Mouse (Mus musculus): ENCODE measurements around the gene Olfr1256. TPM values are rescaled to one million over a fixed set of nuclear protein-coding genes. Genes with fewer than 3 reads are reported as not detected.

The Olfr1256 gene
- not detected for total RNA-seq (2023)

GRCm38 (mm10) chr2:89841455-89841854 lies at the start of gene Olfr1256:
Gene Olfr1256, minus strand, starts transcription at chr2:89841555.

GRCm38 (mm10) chr2:89878137-89878536 lies 36.8 kb upstream of the Olfr1256 start, which contains the start of gene Olfr1257:
Gene Olfr1257, plus strand, starts transcription at chr2:89878437.

GRCm38 (mm10) chr2:89848105-89848504 lies 6.8 kb upstream of the Olfr1256 start, which contains the start of gene Olfr48:
Gene Olfr48, minus strand, starts transcription at chr2:89848205.

GRCm38 (mm10) chr2:89811751-89812150 lies 29.6 kb downstream of the Olfr1256 start, which contains the start of gene Olfr1255:
Gene Olfr1255, plus strand, starts transcription at chr2:89812051.

GRCm38 (mm10) chr2:89793519-89793918 lies 47.8 kb downstream of the Olfr1256 start, which contains the start of gene Olfr1254:
Gene Olfr1254, minus strand, starts transcription at chr2:89793619.

Other genes starting within 250 kb of the Olfr1256 start
- gene Olfr1246, start 248.4 kb downstream of the Olfr1256 start, total RNA-seq (2023) = not detected
- under 1 TPM; 0.13 to 0.15 TPM for gene Olfr1247, start 227.4 kb downstream of the Olfr1256 start, total RNA-seq (2023)
- not detected for gene Olfr1248, start 223.3 kb downstream of the Olfr1256 start, total RNA-seq (2023)
- not detected for gene Olfr1249, start 206.6 kb downstream of the Olfr1256 start, total RNA-seq (2023)
- gene Olfr1250, start 180.1 kb downstream of the Olfr1256 start, total RNA-seq (2023) = not detected
- not detected for gene Olfr1251, start 169.6 kb downstream of the Olfr1256 start, total RNA-seq (2023)
- not detected for gene Olfr1252, start 116.5 kb downstream of the Olfr1256 start, total RNA-seq (2023)
- gene Olfr1253, start 84.5 kb downstream of the Olfr1256 start, total RNA-seq (2023) = not detected
- not detected for gene Olfr1254, start 47.9 kb downstream of the Olfr1256 start, total RNA-seq (2023)
- gene Olfr1255, start 29.5 kb downstream of the Olfr1256 start, total RNA-seq (2023) = not detected
- gene Olfr48, start 6.7 kb upstream of the Olfr1256 start, total RNA-seq (2023) = not detected
- not detected for gene Olfr1257, start 36.9 kb upstream of the Olfr1256 start, total RNA-seq (2023)
- gene Olfr1258, start 85.8 kb upstream of the Olfr1256 start, total RNA-seq (2023) = not detected
- not detected for gene Olfr1259, start 107.1 kb upstream of the Olfr1256 start, total RNA-seq (2023)
- gene Olfr1260, start 132.8 kb upstream of the Olfr1256 start, total RNA-seq (2023) = not detected
- not detected for gene Olfr1261, start 149.7 kb upstream of the Olfr1256 start, total RNA-seq (2023)
- not detected for gene Olfr1262, start 158.6 kb upstream of the Olfr1256 start, total RNA-seq (2023)
- not detected for gene Olfr1263, start 170.6 kb upstream of the Olfr1256 start, total RNA-seq (2023)
- gene Olfr1264, start 184.0 kb upstream of the Olfr1256 start, total RNA-seq (2023) = not detected
- gene Olfr1265, start 193.8 kb upstream of the Olfr1256 start, total RNA-seq (2023) = not detected
- not detected for gene Olfr140, start 222.0 kb upstream of the Olfr1256 start, total RNA-seq (2023)